Mouse (Mus musculus) bone marrow macrophage, adult 2 months (primary cell): ENCODE results near the gene Rab15. TPM values are rescaled to one million over a fixed set of nuclear protein-coding genes. Genes with fewer than 3 reads are reported as not detected.

Source experiments
- H3K27ac ChIP-seq: 2 replicates; pipeline ENCODE4 v1.5.1; 2012; ENCODE audit warnings: low read depth, low read length; ENCODE audit not compliant: insufficient read depth
- H3K4me1 ChIP-seq: 2 replicates; pipeline ENCODE4 v1.6.1; 2012; ENCODE audit warnings: low read length; ENCODE audit not compliant: control insufficient read depth, insufficient read depth
- H3K4me3 ChIP-seq: 2 replicates; pipeline ENCODE4 v1.5.1; 2012; ENCODE audit warnings: mild to moderate bottlenecking, low read length, moderate library complexity; ENCODE audit not compliant: insufficient read depth
- CTCF ChIP-seq: IDR thresholded peaks from 2 replicates; pipeline ENCODE4 v1.5.1; 2012; ENCODE audit warnings: low read depth, mild to moderate bottlenecking, low read length, moderate library complexity
- POLR2A ChIP-seq: IDR thresholded peaks from 2 replicates; pipeline ENCODE4 v1.6.1; 2012; ENCODE audit warnings: mild to moderate bottlenecking, low read depth, low read length, borderline replicate concordance
- polyA plus RNA-seq: library from polyadenylated mRNA; stranded (reverse); fragments of >200 nt; gene quantifications from 2 replicates; pipeline ENCODE4 v1.2.4, GENCODE M21; 2012; ENCODE audit not compliant: missing spikeins, insufficient read depth, insufficient read length

The Rab15 gene
- polyA plus RNA-seq, 1 experiment = not detected

- Histone ChIP-seq H3K4me1 (peaks cover 8% of the 10 kb centered on the region), H3K4me3 (peak within 1 kb of the TSS; percentile 74), H3K27ac (peak within 1 kb of the TSS; percentile 72)
- TF ChIP-seq CTCF (no peak), POLR2A (no peak)
Measured at GRCm38 (mm10) chr12:76765354-76765851, 57.3 kb downstream of the Rab15 start, which contains the start of the genes Churc1 and Fntb. Gene Churc1 (plus strand): TSS chr12:76765538. Gene Fntb (plus strand): TSS chr12:76765589.

- Histone ChIP-seq H3K27ac (no peak overlapping the region), H3K4me1 (no peaks in the 10 kb centered on the region)
- TF ChIP-seq CTCF = no peak
- TF ChIP-seq POLR2A = no peak
Measured at GRCm38 (mm10) chr12:76752652-76753318, 69.9 kb downstream of the Rab15 start.

GRCm38 (mm10) chr12:76750866-76751459 is 71.7 kb downstream of the Rab15 start:
- H3K4me3 ChIP-seq = no peak overlapping the region
- TF ChIP-seq POLR2A = no peak
- no peak for TF ChIP-seq CTCF
- no peak overlapping the region for H3K27ac ChIP-seq
- H3K4me1 ChIP-seq = no peaks in the 10 kb centered on the region

More at GRCm38 (mm10) chr12:76752652-76753318, 69.9 kb downstream of the Rab15 start:
- no peak overlapping the region for H3K4me3 ChIP-seq

Other genes with a start within 250 kb of the Rab15 start
- 0.12 and 0.27 TPM in 2 replicates for gene Sptb, start 112.4 kb downstream of the Rab15 start, polyA plus RNA-seq
- 52.1 and 52.3 TPM in 2 replicates for gene Churc1, start 57.4 kb downstream of the Rab15 start, polyA plus RNA-seq
- 4.3 and 5.5 TPM in 2 replicates for gene Fntb, start 57.3 kb downstream of the Rab15 start, polyA plus RNA-seq
- gene Gpx2, start 27.4 kb downstream of the Rab15 start, polyA plus RNA-seq = not detected in 2 replicates
- 99.5 and 108 TPM in 2 replicates for gene Max, start 139.3 kb upstream of the Rab15 start, polyA plus RNA-seq